Mouse (Mus musculus): ENCODE measurements around the gene Gadd45gip1. TPM values are rescaled to one million over a fixed set of nuclear protein-coding genes. Genes with fewer than 3 reads are reported as not detected.

The Gadd45gip1 gene
- polyA plus RNA-seq, 1 experiment from 2014 or later = 36.3 TPM

DNA sequence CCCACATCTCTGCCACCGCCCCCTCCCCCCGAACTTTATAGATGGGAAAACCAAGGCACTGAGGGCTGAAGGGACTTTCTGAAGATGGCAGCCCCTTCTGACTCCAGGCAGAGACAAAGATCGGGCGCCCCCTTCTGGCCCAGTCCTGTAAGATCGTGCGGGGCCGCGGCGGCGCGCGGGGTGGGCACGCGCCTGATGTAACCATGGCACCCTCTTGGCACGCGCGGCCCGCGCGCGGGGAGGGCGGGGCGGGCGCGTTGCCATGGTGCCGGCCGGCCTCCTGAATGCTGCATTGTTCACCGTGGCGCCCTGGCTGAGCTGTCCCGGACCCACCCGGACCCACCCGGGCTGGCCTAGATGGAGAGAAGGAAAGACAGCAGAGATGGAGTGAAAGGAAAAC lies 20.4 kb upstream of the Gadd45gip1 start:
- peak; percentile 84 for TF ChIP-seq CTCF (IDR thresholded peaks at IDR 0.05; ENCODE audit: low read depth)
- WGBS = under 1% methylated on average over 32 of the region's 32 CpGs

DNA sequence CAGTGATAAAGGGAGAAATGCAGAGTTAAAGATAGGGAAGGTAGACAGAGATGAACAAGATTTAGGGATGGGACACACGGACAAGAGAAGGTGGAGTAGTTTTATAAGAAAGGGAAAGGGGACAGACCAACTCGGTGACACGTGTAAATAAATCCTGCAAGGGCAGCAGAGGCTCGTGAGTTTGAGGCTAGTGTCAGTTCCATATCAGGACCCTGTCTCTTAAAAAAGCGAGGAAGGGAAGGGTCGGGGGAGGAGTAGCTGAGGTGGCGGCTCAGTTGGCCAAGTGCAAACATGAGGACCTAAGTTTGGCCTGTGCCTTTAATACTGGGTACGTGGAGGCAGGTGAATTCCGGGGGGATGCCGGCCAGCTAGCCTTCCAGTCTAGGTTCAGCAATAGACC lies 20.0 kb upstream of the Gadd45gip1 start:
- peak overlapping the region; percentile 60 for H3K4me2 ChIP-seq (replicated peaks; ENCODE audit: low read depth)
- H3K4me1 ChIP-seq (replicated peaks; ENCODE audit: control insufficient read depth, insufficient read depth, low read length) = no peaks in the 10 kb centered on the region
- H3K27me3 ChIP-seq (replicated peaks; ENCODE audit: control insufficient read depth, insufficient read depth, low read length) = peaks cover 47% of the 10 kb centered on the region
- H3K4me3 ChIP-seq (ENCODE audit: low read depth, low read length) = peak overlapping the region; percentile 27
- no peak overlapping the region for H3K27ac ChIP-seq (ENCODE audit: low read depth, low read length)
- no peak for ATAC-seq
- TF ChIP-seq CTCF (IDR thresholded peaks at IDR 0.05; ENCODE audit: low read depth) = no peak
- no peak overlapping the region for H3K9ac ChIP-seq (ENCODE audit: low read depth, low read length)
- 28% methylated on average over 10 of the region's 10 CpGs for WGBS
- no peaks in the 10 kb centered on the region for H3K36me3 ChIP-seq (ENCODE audit: control insufficient read depth, insufficient read depth)
- H3K9me3 ChIP-seq (ENCODE audit: control insufficient read depth) = no peaks in the 10 kb centered on the region

More for the DNA sequence above, 20.4 kb upstream of the Gadd45gip1 start:
- Histone ChIP-seq H3K9me3 (ENCODE audit: control insufficient read depth) (0 out of 2 replicates have a peak, but pooled peaks cover 3% of the 10 kb centered on the region), H3K4me2 (replicated peaks; ENCODE audit: low read depth) (peak overlapping the region; percentile 60), H3K36me3 (ENCODE audit: control insufficient read depth, insufficient read depth) (no peaks in the 10 kb centered on the region), H3K27me3 (replicated peaks; ENCODE audit: control insufficient read depth, insufficient read depth, low read length) (peaks cover 47% of the 10 kb centered on the region), H3K4me3 (ENCODE audit: low read depth, low read length) (peak overlapping the region; percentile 27), H3K4me1 (replicated peaks; ENCODE audit: control insufficient read depth, insufficient read depth, low read length) (no peaks in the 10 kb centered on the region), H3K9ac (ENCODE audit: low read depth, low read length) (no peak overlapping the region), H3K27ac (ENCODE audit: low read depth, low read length) (no peak overlapping the region)
- ATAC-seq = peak; percentile 67

DNA sequence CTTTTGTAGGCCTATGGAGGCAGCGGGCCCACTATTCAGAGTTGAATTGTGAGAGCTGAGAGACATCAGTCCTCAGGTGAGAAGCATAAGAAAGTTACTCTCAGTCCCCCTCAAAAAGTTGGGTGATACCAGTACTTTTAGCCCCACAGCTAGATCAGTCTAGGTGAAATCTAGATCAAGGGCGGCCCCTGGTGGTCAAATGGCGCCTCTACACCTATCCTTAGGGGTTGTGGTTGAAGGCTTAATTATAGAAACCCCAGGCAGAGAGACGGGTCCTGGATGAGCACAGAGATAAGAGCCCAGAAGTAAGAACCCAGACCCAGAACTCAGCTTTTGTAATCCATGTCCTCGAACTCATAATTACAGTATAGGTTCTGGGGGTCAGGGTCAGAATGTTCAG lies 18.3 kb upstream of the Gadd45gip1 start:
- Histone ChIP-seq H3K9me3 (ENCODE audit: control insufficient read depth) (no peaks in the 10 kb centered on the region), H3K27me3 (replicated peaks; ENCODE audit: control insufficient read depth, insufficient read depth, low read length) (peaks cover 42% of the 10 kb centered on the region), H3K4me2 (replicated peaks; ENCODE audit: low read depth) (no peak overlapping the region), H3K9ac (ENCODE audit: low read depth, low read length) (no peak overlapping the region), H3K27ac (ENCODE audit: low read depth, low read length) (no peak overlapping the region), H3K4me3 (ENCODE audit: low read depth, low read length) (no peak overlapping the region), H3K4me1 (replicated peaks; ENCODE audit: control insufficient read depth, insufficient read depth, low read length) (no peaks in the 10 kb centered on the region), H3K36me3 (ENCODE audit: control insufficient read depth, insufficient read depth) (no peaks in the 10 kb centered on the region)
- TF ChIP-seq CTCF (IDR thresholded peaks at IDR 0.05; ENCODE audit: low read depth) = peak; percentile 87
- no peak for ATAC-seq
- 3% methylated on average over 5 of the region's 5 CpGs for WGBS

DNA sequence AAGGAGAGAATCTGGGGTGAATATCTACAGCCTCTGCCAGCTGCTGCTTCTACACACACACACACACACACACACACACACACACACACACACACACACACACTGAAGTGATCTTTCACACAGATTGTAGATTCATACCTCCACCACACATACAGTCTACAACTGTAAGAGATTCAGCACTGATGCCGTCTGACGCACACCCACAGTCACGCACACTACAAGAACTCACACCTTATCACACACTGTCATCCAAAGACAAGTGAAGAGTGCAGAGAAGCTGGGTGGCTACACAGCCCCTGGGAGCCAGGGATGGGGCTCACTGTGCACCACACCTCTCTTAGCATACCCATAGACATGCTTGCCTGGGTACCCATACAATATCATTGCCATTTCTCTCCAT lies 17.5 kb upstream of the Gadd45gip1 start:
- Histone ChIP-seq H3K36me3 (ENCODE audit: control insufficient read depth, insufficient read depth) (no peaks in the 10 kb centered on the region), H3K9me3 (ENCODE audit: control insufficient read depth) (no peaks in the 10 kb centered on the region), H3K27me3 (replicated peaks; ENCODE audit: control insufficient read depth, insufficient read depth, low read length) (peaks cover 42% of the 10 kb centered on the region), H3K4me2 (replicated peaks; ENCODE audit: low read depth) (no peak overlapping the region), H3K4me3 (ENCODE audit: low read depth, low read length) (no peak overlapping the region), H3K4me1 (replicated peaks; ENCODE audit: control insufficient read depth, insufficient read depth, low read length) (no peaks in the 10 kb centered on the region), H3K9ac (ENCODE audit: low read depth, low read length) (no peak overlapping the region), H3K27ac (ENCODE audit: low read depth, low read length) (no peak overlapping the region)
- TF ChIP-seq CTCF (IDR thresholded peaks at IDR 0.05; ENCODE audit: low read depth) = no peak
- ATAC-seq = no peak
- whole genome bisulfite sequencing = 74% methylated on average over 3 of the region's 3 CpGs

DNA sequence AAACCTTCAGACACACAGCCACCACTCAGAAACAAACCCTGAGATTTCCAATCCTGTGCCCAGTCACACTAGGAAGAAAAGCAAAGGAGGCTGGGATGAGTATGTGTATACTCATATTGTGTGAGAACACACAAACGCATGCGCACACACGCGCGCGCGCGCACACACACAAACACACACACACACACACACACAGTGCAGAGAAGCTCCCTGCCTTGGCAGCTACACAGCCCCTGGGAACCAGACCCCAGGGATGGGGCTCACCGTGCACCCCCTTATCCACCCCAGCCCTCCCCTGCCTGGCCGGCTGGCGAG lies 17.1 kb upstream of the Gadd45gip1 start:
- ATAC-seq = no peak
- Histone ChIP-seq H3K9me3 (ENCODE audit: control insufficient read depth) (no peaks in the 10 kb centered on the region), H3K36me3 (ENCODE audit: control insufficient read depth, insufficient read depth) (no peaks in the 10 kb centered on the region), H3K4me3 (ENCODE audit: low read depth, low read length) (no peak overlapping the region), H3K27me3 (replicated peaks; ENCODE audit: control insufficient read depth, insufficient read depth, low read length) (peaks cover 42% of the 10 kb centered on the region), H3K27ac (ENCODE audit: low read depth, low read length) (no peak overlapping the region), H3K9ac (ENCODE audit: low read depth, low read length) (no peak overlapping the region), H3K4me1 (replicated peaks; ENCODE audit: control insufficient read depth, insufficient read depth, low read length) (no peaks in the 10 kb centered on the region), H3K4me2 (replicated peaks; ENCODE audit: low read depth) (no peak overlapping the region)
- 83% methylated on average over 11 of the region's 11 CpGs for WGBS
- no peak for TF ChIP-seq CTCF (IDR thresholded peaks at IDR 0.05; ENCODE audit: low read depth)

DNA sequence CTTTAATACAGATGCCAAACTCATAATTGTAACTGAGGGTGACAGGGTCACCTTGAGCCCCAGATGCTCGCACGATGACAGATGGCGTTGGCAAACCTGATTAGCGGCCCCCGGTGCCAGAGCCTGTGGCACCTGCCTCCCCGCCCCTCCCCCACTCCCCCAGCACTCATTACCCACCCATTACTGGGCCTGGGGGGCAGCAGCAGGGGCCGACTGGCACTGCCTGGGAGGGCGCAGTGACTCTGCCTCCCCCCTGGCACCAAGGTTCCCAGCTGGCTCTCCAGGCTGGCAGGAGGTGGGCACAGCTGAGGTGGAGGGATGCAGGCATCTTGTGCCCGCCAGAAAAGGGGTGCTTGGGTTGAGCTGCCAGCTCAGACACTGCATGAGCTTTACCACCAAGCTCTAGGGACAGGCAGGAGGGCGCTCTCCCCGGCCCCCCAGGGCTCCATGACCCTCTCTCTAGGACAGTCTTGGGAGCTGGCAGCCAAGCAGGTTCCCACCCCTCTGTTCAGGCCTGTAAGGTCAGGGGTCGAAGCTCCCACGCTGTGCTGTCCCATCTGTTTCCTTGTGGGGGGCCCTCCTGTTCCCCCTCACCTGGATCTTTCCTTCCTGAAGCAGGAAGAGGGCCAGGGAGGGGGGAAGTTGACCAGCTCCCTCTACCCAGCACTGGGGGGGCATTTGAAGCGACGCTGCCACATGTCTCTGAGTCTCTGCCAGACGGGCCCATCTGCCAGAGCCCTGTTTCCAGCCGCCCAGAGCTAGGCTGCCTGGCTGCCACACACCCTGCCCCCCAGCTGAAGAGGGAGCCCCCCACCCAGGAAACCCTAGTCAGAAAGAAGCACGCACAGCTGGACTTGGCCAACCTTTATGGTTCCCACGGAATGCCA lies 16.5 kb upstream of the Gadd45gip1 start:
- 0 out of 2 replicates have a peak overlapping the region, but pooled peaks have one; percentile 21 for H3K27ac ChIP-seq (ENCODE audit: low read depth, low read length)
- no peaks in the 10 kb centered on the region for H3K4me1 ChIP-seq (replicated peaks; ENCODE audit: control insufficient read depth, insufficient read depth, low read length)
- no peak overlapping the region for H3K4me2 ChIP-seq (replicated peaks; ENCODE audit: low read depth)
- no peaks in the 10 kb centered on the region for H3K9me3 ChIP-seq (ENCODE audit: control insufficient read depth)
- 0 out of 2 replicates have a peak, but pooled peaks have one; percentile 11 for ATAC-seq
- H3K27me3 ChIP-seq (replicated peaks; ENCODE audit: control insufficient read depth, insufficient read depth, low read length) = peaks cover 36% of the 10 kb centered on the region
- WGBS = 47% methylated on average over 19 of the region's 19 CpGs
- H3K36me3 ChIP-seq (ENCODE audit: control insufficient read depth, insufficient read depth) = no peaks in the 10 kb centered on the region
- H3K4me3 ChIP-seq (ENCODE audit: low read depth, low read length) = no peak overlapping the region
- TF ChIP-seq CTCF (IDR thresholded peaks at IDR 0.05; ENCODE audit: low read depth) = no peak
- no peak overlapping the region for H3K9ac ChIP-seq (ENCODE audit: low read depth, low read length)
